Mouse (Mus musculus): Measurements from ENCODE around the gene Ei24.

- TF ChIP-seq EP300 (IDR thresholded peaks at IDR 0.05; ENCODE audit: low read depth): no peak
- no peak for TF ChIP-seq CTCF (IDR thresholded peaks at IDR 0.05; ENCODE audit: low read depth)
These were observed 5.8 kb upstream of the Ei24 start for GRCm38 (mm10) chr9:36802951-36803350.
